Mouse (Mus musculus): ENCODE measurements around the gene Fam189a2.

DNA sequence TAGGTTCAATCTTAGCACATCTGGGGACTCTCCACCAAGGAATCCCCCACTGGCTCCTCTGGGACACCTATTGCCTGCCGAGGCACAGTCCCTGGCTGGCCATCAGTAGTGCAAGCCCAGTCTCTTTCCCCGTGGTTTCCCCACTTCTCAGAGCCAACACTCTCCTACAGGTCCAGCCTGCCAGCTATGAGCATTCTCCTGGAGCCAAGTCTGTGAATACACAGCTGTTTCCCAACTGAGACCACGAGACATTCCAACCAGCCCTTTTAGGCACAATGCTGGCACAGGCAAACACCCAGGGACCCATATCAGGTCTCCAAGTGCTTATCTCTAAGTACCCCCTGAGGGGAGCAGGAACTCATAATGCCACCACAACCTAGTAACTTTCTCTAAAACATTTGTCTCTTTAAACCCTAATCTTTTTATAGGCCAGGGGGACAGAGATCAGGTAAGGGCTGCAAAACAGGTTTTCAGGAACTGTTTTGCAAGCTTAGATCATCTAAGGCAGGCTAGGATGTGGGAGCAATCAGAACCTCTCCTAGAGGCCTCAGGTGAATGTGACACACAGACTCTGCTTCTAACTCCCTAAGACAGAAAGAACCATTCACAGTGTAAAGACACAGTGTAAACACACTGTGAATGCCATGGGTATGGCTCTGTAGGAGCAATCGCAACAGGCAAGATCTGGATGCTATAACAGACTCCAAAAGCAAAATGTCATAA lies 23.0 kb downstream of the Fam189a2 start:
- TF ChIP-seq TAL1 (IDR thresholded peaks at IDR 0.05; ENCODE audit: low read length): no peak
- TF ChIP-seq GATA1 (IDR thresholded peaks at IDR 0.05; ENCODE audit: low read length): no peak
